Mouse (Mus musculus) liver, embryonic 11.5 days (tissue): ENCODE results near the gene Prss56. TPM values are rescaled to one million over a fixed set of nuclear protein-coding genes. Genes with fewer than 3 reads are reported as not detected.

ENCODE experiments used
- ATAC-seq: fragments of 200-750 bp; cut with Nextera tagmentation; replicated peaks from 2 replicates; pipeline ENCODE4 v1.8.0; 2017; ENCODE audit warnings: moderate number of reproducible peaks, mild to moderate bottlenecking, moderate TSS enrichment, moderate library complexity; ENCODE audit not compliant: low FRiP score
- DNase-seq: peaks from one replicate; pipeline ENCODE4 v3.0.0-alpha.2; 2017; ENCODE audit warnings: low spot score
- H3K27ac ChIP-seq: fragments of 300-500 bp; sonication (generic); 2 replicates; pipeline ENCODE4 v1.5.1; 2014; ENCODE audit warnings: mild to moderate bottlenecking, low read depth, low read length, control low read depth
- H3K27me3 ChIP-seq: fragments of 300-500 bp; sonication (generic); replicated peaks from 2 replicates; pipeline ENCODE4 v1.6.1; 2014; ENCODE audit warnings: low read length, mixed read lengths; ENCODE audit not compliant: control insufficient read depth, insufficient read depth
- H3K36me3 ChIP-seq: fragments of 300-500 bp; sonication (generic); 2 replicates; pipeline ENCODE4 v1.6.1; 2014; ENCODE audit warnings: mild to moderate bottlenecking, low read length, moderate library complexity, mixed read lengths; ENCODE audit not compliant: control insufficient read depth, insufficient read depth
- H3K4me1 ChIP-seq: fragments of 300-500 bp; sonication (generic); replicated peaks from 2 replicates; pipeline ENCODE4 v1.6.1; 2014; ENCODE audit warnings: low read length, mixed read lengths; ENCODE audit not compliant: control insufficient read depth, insufficient read depth
- H3K4me2 ChIP-seq: fragments of 300-500 bp; sonication (generic); 2 replicates; pipeline ENCODE4 v1.6.1; 2014; ENCODE audit warnings: mild to moderate bottlenecking, control low read depth, moderate library complexity
- H3K4me3 ChIP-seq: fragments of 300-500 bp; sonication (generic); 2 replicates; pipeline ENCODE4 v1.5.1; 2014; ENCODE audit warnings: low read depth, low read length, control low read depth
- H3K9ac ChIP-seq: fragments of 300-500 bp; sonication (generic); 2 replicates; pipeline ENCODE4 v1.6.1; 2014; ENCODE audit warnings: low read depth, low read length, control low read depth
- H3K9me3 ChIP-seq: fragments of 300-500 bp; sonication (generic); 2 replicates; pipeline ENCODE4 v1.6.1; 2016; ENCODE audit warnings: low read length, inconsistent platforms, mixed read lengths; ENCODE audit not compliant: control insufficient read depth
- WGBS: fragments of 180-500 bp; shearing (Covaris S2); extraction: QIAGEN DNeasy Blood & Tissue Kit; methylation state at CpG from one replicate; pipeline ENCODE4 v1.1.7; 2014; 5-methylcytosine and 5-hydroxymethylcytosine counted together
- polyA plus RNA-seq: library from polyadenylated mRNA; unstranded; fragments of >200 nt; fragmentation: Nextera tagmentation; extraction: Ambion mirVana; gene quantifications from 2 replicates; pipeline ENCODE4 v1.2.1, GENCODE M21; 2014

Prss56 gene
- polyA plus RNA-seq, 1 experiment from 2014 or later: not detected

- H3K4me3 ChIP-seq: peak overlapping the region; percentile 32
- 0 out of 2 replicates have a peak, but pooled peaks cover 2% of the 10 kb centered on the region for H3K4me1 ChIP-seq
- H3K27ac ChIP-seq: no peak overlapping the region
- no peaks in the 10 kb centered on the region for H3K36me3 ChIP-seq
- DNase-seq (no peak), ATAC-seq (no peak)
- H3K9me3 ChIP-seq: no peaks in the 10 kb centered on the region
- 2% methylated on average over 55 of the region's 56 CpGs for WGBS
- peaks cover 87% of the 10 kb centered on the region for H3K27me3 ChIP-seq
- H3K9ac ChIP-seq: no peak overlapping the region
- peak overlapping the region; percentile 40 for H3K4me2 ChIP-seq
Observed at GRCm38 (mm10) chr1:87155531-87156198, 27.4 kb upstream of the Prss56 start.

GRCm38 (mm10) chr1:87156199-87156587, 26.9 kb upstream of the Prss56 start, which contains the start of gene Ecel1:
Gene Ecel1 (minus strand): TSS chr1:87156521.
- ATAC-seq (no peak), DNase-seq (no peak)
- H3K27me3 ChIP-seq: peaks cover 86% of the 10 kb centered on the region
- peak within 1 kb of the TSS; percentile 40 for H3K4me2 ChIP-seq
- no peak within 1 kb of the TSS for H3K27ac ChIP-seq
- WGBS: 5% methylated on average over 12 of the region's 12 CpGs
- 0 out of 2 replicates have a peak, but pooled peaks cover 2% of the 10 kb centered on the region for H3K4me1 ChIP-seq
- no peaks in the 10 kb centered on the region for H3K36me3 ChIP-seq
- no peaks in the 10 kb centered on the region for H3K9me3 ChIP-seq
- no peak within 1 kb of the TSS for H3K9ac ChIP-seq
- H3K4me3 ChIP-seq: peak within 1 kb of the TSS; percentile 32

GRCm38 (mm10) chr1:87159396-87159795, 23.7 kb upstream of the Prss56 start:
- Histone ChIP-seq H3K27ac (no peak overlapping the region), H3K4me2 (no peak overlapping the region), H3K4me3 (no peak overlapping the region), H3K27me3 (peaks cover 72% of the 10 kb centered on the region), H3K9ac (no peak overlapping the region), H3K36me3 (no peaks in the 10 kb centered on the region), H3K4me1 (0 out of 2 replicates have a peak, but pooled peaks cover 2% of the 10 kb centered on the region), H3K9me3 (no peaks in the 10 kb centered on the region)
- ATAC-seq (no peak), DNase-seq (no peak)
- 62% methylated on average over 3 of the region's 3 CpGs for WGBS

GRCm38 (mm10) chr1:87164164-87164795, 18.8 kb upstream of the Prss56 start:
- no peak overlapping the region for H3K27ac ChIP-seq
- H3K36me3 ChIP-seq: no peaks in the 10 kb centered on the region
- no peak overlapping the region for H3K4me3 ChIP-seq
- H3K27me3 ChIP-seq: peaks cover 46% of the 10 kb centered on the region
- H3K4me2 ChIP-seq: no peak overlapping the region
- no peak for ATAC-seq
- DNase-seq: no peak
- H3K9ac ChIP-seq: no peak overlapping the region
- WGBS: 31% methylated on average over 11 of the region's 11 CpGs
- H3K4me1 ChIP-seq: no peaks in the 10 kb centered on the region
- H3K9me3 ChIP-seq: no peaks in the 10 kb centered on the region

GRCm38 (mm10) chr1:87164796-87165184, 18.3 kb upstream of the Prss56 start:
- no peak overlapping the region for H3K4me2 ChIP-seq
- 43% methylated on average over 9 of the region's 9 CpGs for WGBS
- ATAC-seq: no peak
- H3K4me3 ChIP-seq: no peak overlapping the region
- H3K27me3 ChIP-seq: peaks cover 50% of the 10 kb centered on the region
- H3K27ac ChIP-seq: no peak overlapping the region
- no peak overlapping the region for H3K9ac ChIP-seq
- H3K36me3 ChIP-seq: no peaks in the 10 kb centered on the region
- H3K4me1 ChIP-seq: peaks cover under 1% of the 10 kb centered on the region; the same call in 1 of the 2 replicates
- no peak for DNase-seq
- H3K9me3 ChIP-seq: no peaks in the 10 kb centered on the region

GRCm38 (mm10) chr1:87170458-87170857, 12.7 kb upstream of the Prss56 start:
- Histone ChIP-seq H3K4me3 (no peak overlapping the region), H3K9me3 (no peaks in the 10 kb centered on the region), H3K4me1 (peaks cover 5% of the 10 kb centered on the region; the same call in 1 of the 2 replicates), H3K36me3 (no peaks in the 10 kb centered on the region), H3K27ac (no peak overlapping the region), H3K27me3 (peaks cover 55% of the 10 kb centered on the region), H3K4me2 (peak overlapping the region; percentile 17; the same call in 1 of the 2 replicates), H3K9ac (no peak overlapping the region)
- ATAC-seq: no peak
- 15% methylated on average over 19 of the region's 19 CpGs for WGBS
- no peak for DNase-seq

- 65% methylated on average over 1 of the region's 1 CpGs for WGBS
- Histone ChIP-seq H3K36me3 (no peaks in the 10 kb centered on the region), H3K27me3 (peaks cover 48% of the 10 kb centered on the region), H3K4me2 (no peak overlapping the region), H3K9me3 (no peaks in the 10 kb centered on the region), H3K27ac (no peak overlapping the region), H3K9ac (no peak overlapping the region), H3K4me1 (peaks cover 5% of the 10 kb centered on the region; the same call in 1 of the 2 replicates), H3K4me3 (no peak overlapping the region)
- ATAC-seq: no peak
- DNase-seq: no peak
Observed at GRCm38 (mm10) chr1:87171312-87171711, 11.8 kb upstream of the Prss56 start.

GRCm38 (mm10) chr1:87172316-87172715, 10.8 kb upstream of the Prss56 start:
- WGBS: 44% methylated on average over 9 of the region's 9 CpGs
- Histone ChIP-seq H3K4me3 (no peak overlapping the region), H3K9me3 (no peaks in the 10 kb centered on the region), H3K36me3 (no peaks in the 10 kb centered on the region), H3K4me2 (no peak overlapping the region), H3K27me3 (peaks cover 51% of the 10 kb centered on the region), H3K9ac (no peak overlapping the region), H3K4me1 (peaks cover 5% of the 10 kb centered on the region; the same call in 1 of the 2 replicates), H3K27ac (no peak overlapping the region)
- no peak for DNase-seq
- no peak for ATAC-seq
